In genomic region chr1:75010817-75011216, GRCm38 (mm10) we compare ENCODE assay signal across 29 mouse cellular contexts. TPM values are rescaled to one million over a fixed set of nuclear protein-coding genes. Genes with fewer than 3 reads are reported as not detected.
DNase-seq lines count a peak whose midpoint lies in the region; ATAC-seq and TF ChIP-seq lines count a peak whose summit lies in the region.
"Had no signal": no experiment of that assay in that cellular context is flagged by ENCODE, and none has a peak within 500 bp of the region (broad histone marks: within the 10 kb centered on the region; RNA-seq: fewer than 3 reads in every experiment).

No protein-coding gene starts in this region.

- no peaks in the 10 kb centered on the region for H3K36me3 ChIP-seq in intestine, embryonic 15.5 days
- H3K36me3 ChIP-seq in intestine, postnatal 0 days (ENCODE audit: control insufficient read depth, insufficient read depth), result no peaks in the 10 kb centered on the region
- H3K36me3 ChIP-seq in small intestine, adult 2 months (ENCODE audit: control insufficient read depth, insufficient read depth, low read length), result no peaks in the 10 kb centered on the region
- H3K36me3 ChIP-seq in stomach, embryonic 16.5 days (ENCODE audit: control insufficient read depth, insufficient read depth, low read length), result no peaks in the 10 kb centered on the region
- H3K36me3 ChIP-seq: embryonic facial prominence, embryonic 10.5 days; embryonic facial prominence, embryonic 13.5 days; forebrain, embryonic 12.5 days; forebrain, embryonic 15.5 days; heart, embryonic 10.5 days; heart, embryonic 13.5 days; hindbrain, embryonic 12.5 days; hindbrain, embryonic 15.5 days had no signal

- TF ChIP-seq POLR2A in small intestine, adult 2 months (IDR thresholded peaks at IDR 0.05; ENCODE audit: low read depth, low read length), result no peak

- no peak overlapping the region for H3K9ac ChIP-seq in intestine, embryonic 15.5 days
- no peak overlapping the region for H3K9ac ChIP-seq in intestine, postnatal 0 days (ENCODE audit: low read depth, low read length)
- no peak overlapping the region for H3K9ac ChIP-seq in stomach, embryonic 16.5 days (ENCODE audit: low read length)
- H3K9ac ChIP-seq: embryonic facial prominence, embryonic 13.5 days; forebrain, embryonic 12.5 days; forebrain, embryonic 15.5 days; heart, embryonic 13.5 days; hindbrain, embryonic 12.5 days; hindbrain, embryonic 15.5 days had no signal

- H3K4me2 ChIP-seq in intestine, embryonic 15.5 days (replicated peaks), result no peak overlapping the region
- H3K4me2 ChIP-seq in intestine, postnatal 0 days (replicated peaks; ENCODE audit: low read depth), result no peak overlapping the region
- H3K4me2 ChIP-seq in stomach, embryonic 16.5 days (ENCODE audit: low read depth, low read length), result no peak overlapping the region
- H3K4me2 ChIP-seq: embryonic facial prominence, embryonic 13.5 days; forebrain, embryonic 12.5 days; forebrain, embryonic 15.5 days; heart, embryonic 13.5 days; hindbrain, embryonic 12.5 days; hindbrain, embryonic 15.5 days had no signal

- no peak for DNase-seq in heart, postnatal 25 days (ENCODE audit: low spot score)
- DNase-seq in MN1 (ENCODE audit: low spot score), result no peak
- DNase-seq in cerebellum, postnatal 10 days, result no peak
- DNase-seq: adrenal gland, adult 2 months; adrenal gland, postnatal 14 days; cerebellum, adult 11 months; cerebellum, adult 2 months; cerebellum, adult 9-11 months; cerebellum, postnatal 36 days; embryo, embryonic 11 days; gastrocnemius, postnatal 25 days; heart, adult 2 months; heart, postnatal 14 days had no signal

- no peak overlapping the region for H3K27ac ChIP-seq in intestine, embryonic 15.5 days
- H3K27ac ChIP-seq in intestine, postnatal 0 days (ENCODE audit: low read depth, low read length), result no peak overlapping the region
- peak overlapping the region; percentile 44; the same call in 1 of the 2 replicates for H3K27ac ChIP-seq in small intestine, adult 2 months (ENCODE audit: insufficient read depth, low read depth, low read length)
- H3K27ac ChIP-seq in stomach, embryonic 16.5 days (ENCODE audit: low read length), result peak overlapping the region; percentile 49; the same call in 1 of the 2 replicates
- H3K27ac ChIP-seq: embryonic facial prominence, embryonic 10.5 days; embryonic facial prominence, embryonic 13.5 days; forebrain, embryonic 12.5 days; forebrain, embryonic 15.5 days; heart, adult 2 months; heart, embryonic 10.5 days; heart, embryonic 13.5 days; hindbrain, embryonic 12.5 days; hindbrain, embryonic 15.5 days had no signal

- TF ChIP-seq CTCF in intestine, postnatal 0 days (IDR thresholded peaks at IDR 0.05; ENCODE audit: low read depth), result no peak
- TF ChIP-seq CTCF in small intestine, adult 2 months (IDR thresholded peaks at IDR 0.05; ENCODE audit: extremely low read depth, insufficient read length, insufficient replicate concordance, low read depth, low read length), result no peak

- peaks cover 25% of the 10 kb centered on the region for H3K4me1 ChIP-seq in intestine, embryonic 15.5 days (replicated peaks)
- no peaks in the 10 kb centered on the region for H3K4me1 ChIP-seq in intestine, postnatal 0 days (replicated peaks; ENCODE audit: control insufficient read depth, insufficient read depth, low read length)
- peaks cover 18% of the 10 kb centered on the region; the same call in 1 of the 2 replicates for H3K4me1 ChIP-seq in small intestine, adult 2 months (ENCODE audit: control insufficient read depth, insufficient read depth, insufficient read length, low read length)
- H3K4me1 ChIP-seq in stomach, embryonic 16.5 days (ENCODE audit: control insufficient read depth, insufficient read depth, low read length), result peaks cover 16% of the 10 kb centered on the region
- H3K4me1 ChIP-seq: forebrain, embryonic 15.5 days; hindbrain, embryonic 15.5 days had no signal

- intact Hi-C loops in heart, postnatal 25 days (cut with DNase I), result no loop called here

- no peaks in the 10 kb centered on the region for H3K27me3 ChIP-seq in intestine, embryonic 15.5 days (replicated peaks)
- H3K27me3 ChIP-seq in intestine, postnatal 0 days (replicated peaks; ENCODE audit: control insufficient read depth, insufficient read depth, low read length), result no peaks in the 10 kb centered on the region
- no peaks in the 10 kb centered on the region for H3K27me3 ChIP-seq in small intestine, adult 2 months (ENCODE audit: control insufficient read depth, insufficient read depth, low read length)
- H3K27me3 ChIP-seq in stomach, embryonic 16.5 days (ENCODE audit: control insufficient read depth, insufficient read depth, low read length), result no peaks in the 10 kb centered on the region
- H3K27me3 ChIP-seq: forebrain, embryonic 15.5 days had no signal

- H3K9me3 ChIP-seq in intestine, embryonic 15.5 days, result no peaks in the 10 kb centered on the region
- H3K9me3 ChIP-seq in intestine, postnatal 0 days (ENCODE audit: control insufficient read depth), result no peaks in the 10 kb centered on the region
- no peaks in the 10 kb centered on the region for H3K9me3 ChIP-seq in stomach, embryonic 16.5 days (replicated peaks; ENCODE audit: control insufficient read depth, low read length)
- H3K9me3 ChIP-seq: embryonic facial prominence, embryonic 10.5 days; embryonic facial prominence, embryonic 13.5 days; forebrain, embryonic 12.5 days; forebrain, embryonic 15.5 days; heart, embryonic 10.5 days; heart, embryonic 13.5 days; hindbrain, embryonic 12.5 days; hindbrain, embryonic 15.5 days had no signal

- H3K4me3 ChIP-seq in intestine, embryonic 15.5 days (replicated peaks), result no peak overlapping the region
- no peak overlapping the region for H3K4me3 ChIP-seq in intestine, postnatal 0 days (ENCODE audit: low read depth, low read length)
- H3K4me3 ChIP-seq in small intestine, adult 2 months (ENCODE audit: low read depth, low read length), result no peak overlapping the region
- no peak overlapping the region for H3K4me3 ChIP-seq in stomach, embryonic 16.5 days (replicated peaks; ENCODE audit: low read length)
- H3K4me3 ChIP-seq: embryonic facial prominence, embryonic 10.5 days; embryonic facial prominence, embryonic 13.5 days; erythroblast, embryonic 14.5 days; forebrain, embryonic 12.5 days; forebrain, embryonic 15.5 days; heart, adult 2 months; heart, embryonic 10.5 days; heart, embryonic 13.5 days; hindbrain, embryonic 12.5 days; hindbrain, embryonic 15.5 days had no signal

- ATAC-seq in intestine, embryonic 15.5 days, result peak; percentile 54; the same call in 1 of the 2 replicates
- ATAC-seq in intestine, postnatal 0 days, result no peak; the same call in 1 of the 2 replicates
- ATAC-seq in stomach, embryonic 16.5 days (ENCODE audit: insufficient read depth, low FRiP score), result peak; percentile 61; the same call in 1 of the 2 replicates
- ATAC-seq: forebrain, embryonic 15.5 days; Patski had no signal

RNA-seq across cellular contexts. Expression of gene Ihh, which starts 59.3 kb away (rescaled TPM):
- polyA plus RNA-seq in intestine, embryonic 15.5 days (2015; fragmentation: Nextera tagmentation; extraction: Ambion mirVana), result 29.1 and 30.9 TPM in 2 replicates
- polyA plus RNA-seq in intestine, postnatal 0 days (2015; fragmentation: Nextera tagmentation; extraction: Ambion mirVana), result 24.9 and 25.3 TPM in 2 replicates
- polyA plus RNA-seq in small intestine, adult 2 months (2012; rRNA removed), result 67.5 and 198 TPM in 2 replicates
- 19.0 and 22.0 TPM in 2 replicates for polyA plus RNA-seq in stomach, embryonic 16.5 days (2015; fragmentation: Nextera tagmentation; extraction: Ambion mirVana)
- under 1 TPM in 1 of 2 experiments, not detected in 1; 0.11 TPM for total RNA-seq in heart, postnatal 25 days (2021)
- total RNA-seq: granulocyte monocyte progenitor cell, adult 5-6 weeks; hematopoietic stem cell, adult 5-6 weeks had no signal
- polyA plus RNA-seq: embryonic facial prominence, embryonic 10.5 days had no signal

Comparison
In these comparisons a context has a peak if more than half of its experiments do, and no peak if none do; other contexts are left out.
1. H3K27ac ChIP-seq: peak in small intestine, adult 2 months (single experiment) and stomach, embryonic 16.5 days (single experiment); none in intestine, embryonic 15.5 days (single experiment) and intestine, postnatal 0 days (single experiment).